Mouse (Mus musculus) kidney, adult 18-20 months (tissue): ENCODE measurements around the gene Trim41.
"Not testable (repeated sequence)": the region's sequence is repeated elsewhere in the genome, so short reads cannot be mapped to it uniquely, and the experiment has no call there.

Experiments
- DNase-seq: peaks from one replicate; pipeline ENCODE4 v3.0.0; 2021

The Trim41 gene

GRCm38 (mm10) chr11:48816800-48817665, at the start of gene Trim41:
Gene Trim41, minus strand, starts transcription at chr11:48817353.
- peak; percentile 99 for DNase-seq

DNA sequence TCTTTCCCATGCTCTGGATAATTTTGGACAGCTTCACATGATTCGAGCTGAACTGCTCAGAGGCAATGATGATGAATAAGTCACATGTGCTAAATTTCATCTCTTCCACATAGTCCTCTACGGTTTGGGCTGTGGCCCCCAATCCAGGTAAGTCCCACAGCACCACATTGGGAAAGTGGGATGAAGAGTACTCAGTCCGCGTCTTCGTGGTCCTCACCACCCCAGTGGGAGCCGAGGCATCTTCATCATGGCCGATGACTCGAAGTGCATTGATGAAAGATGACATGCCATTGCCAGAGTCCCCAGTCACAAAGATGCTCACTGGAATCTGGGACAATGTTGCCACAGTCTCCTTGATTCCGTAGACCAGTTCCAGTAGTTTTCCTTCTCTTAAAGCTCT, 49.3 kb upstream of the Trim41 start:
- DNase-seq = no peak

GRCm38 (mm10) chr11:48863808-48864207, 46.7 kb upstream of the Trim41 start:
- DNase-seq = no peak

DNA sequence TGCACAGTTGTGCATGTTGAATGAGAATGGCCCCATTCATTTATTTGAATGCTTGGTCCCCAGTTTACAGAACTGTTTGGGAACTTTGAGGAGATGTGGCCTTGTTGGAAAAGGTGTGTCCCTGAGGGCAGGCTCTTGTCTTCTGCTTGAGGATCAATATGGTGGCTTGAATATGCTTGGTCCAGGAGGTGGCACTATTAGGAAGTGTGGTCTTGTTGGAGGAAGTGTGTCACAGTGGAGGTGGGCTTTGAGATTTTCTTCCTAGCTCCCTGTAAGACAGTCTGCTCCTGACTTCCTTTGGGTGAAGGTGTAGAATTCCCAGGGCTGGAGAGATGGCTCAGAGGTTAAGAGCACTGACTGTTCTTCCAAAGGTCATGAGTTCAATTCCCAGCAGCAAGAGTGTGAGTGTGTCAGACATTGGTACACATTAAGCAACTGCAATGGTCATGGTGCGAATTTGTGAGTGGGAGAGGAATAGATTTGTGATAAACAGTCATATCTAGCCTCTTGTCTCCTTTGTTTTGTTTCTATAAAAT, 45.7 kb upstream of the Trim41 start:
- DNase-seq = no peak

DNA sequence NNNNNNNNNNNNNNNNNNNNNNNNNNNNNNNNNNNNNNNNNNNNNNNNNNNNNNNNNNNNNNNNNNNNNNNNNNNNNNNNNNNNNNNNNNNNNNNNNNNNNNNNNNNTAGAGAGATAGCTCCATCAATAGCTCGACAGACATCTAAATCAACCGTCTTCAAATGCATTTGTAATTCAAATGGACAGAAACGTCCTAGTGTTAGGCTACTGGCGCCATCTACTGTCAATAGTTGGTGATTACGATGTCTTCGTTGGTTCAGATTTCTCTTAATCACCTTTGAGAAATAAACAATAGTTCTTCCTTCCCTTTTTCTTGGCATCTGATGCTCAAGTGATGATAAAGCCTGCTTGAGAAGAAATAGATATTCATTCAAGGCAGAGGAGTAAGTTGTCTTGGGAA, 41.9 kb upstream of the Trim41 start:
- peak; percentile 39 for DNase-seq

- DNase-seq = peak; percentile 94
These were observed 36.5 kb upstream of the Trim41 start for GRCm38 (mm10) chr11:48853474-48854180.

- DNase-seq = no peak
These were observed 35.7 kb upstream of the Trim41 start for GRCm38 (mm10) chr11:48852624-48853473.

GRCm38 (mm10) chr11:48852190-48852589, 35.0 kb upstream of the Trim41 start:
- DNase-seq = no peak

DNA sequence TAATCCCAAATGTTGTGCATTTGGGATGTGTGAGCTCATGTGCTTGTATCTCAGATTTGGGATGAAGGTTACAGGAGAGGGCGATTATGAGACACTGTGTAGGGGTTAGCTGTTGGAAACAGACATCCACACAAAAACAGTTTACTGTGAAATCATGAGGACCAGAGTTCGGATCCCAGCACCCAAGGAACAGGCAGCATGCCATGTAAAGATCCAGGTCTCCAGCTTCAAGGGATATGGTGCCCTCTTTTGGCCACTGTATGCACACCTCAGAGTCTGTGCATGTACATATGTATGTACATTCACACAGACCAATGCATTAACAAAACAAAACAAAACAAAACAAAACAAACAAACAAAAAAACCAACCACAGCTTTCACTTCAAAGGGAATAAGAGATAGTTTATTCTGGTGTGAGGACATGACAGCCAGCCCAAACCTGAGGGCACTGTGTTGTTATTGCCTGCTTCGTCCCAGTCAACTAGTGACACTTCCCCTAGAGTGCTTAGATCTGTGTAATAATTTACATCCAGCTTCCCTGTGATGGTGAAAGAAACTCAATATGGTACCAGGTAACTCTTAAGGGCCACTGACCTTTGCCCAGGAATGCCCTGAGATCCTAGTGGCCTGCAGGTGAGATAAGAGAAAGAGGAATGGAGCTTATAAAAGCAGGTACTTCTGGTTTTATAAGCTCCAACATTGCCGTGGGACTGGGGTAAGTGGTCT, 34.3 kb upstream of the Trim41 start:
- DNase-seq = no peak

GRCm38 (mm10) chr11:48850240-48850639, 33.1 kb upstream of the Trim41 start:
- no peak for DNase-seq

- no peak for DNase-seq
These were observed 29.7 kb upstream of the Trim41 start for GRCm38 (mm10) chr11:48846881-48847280.

DNA sequence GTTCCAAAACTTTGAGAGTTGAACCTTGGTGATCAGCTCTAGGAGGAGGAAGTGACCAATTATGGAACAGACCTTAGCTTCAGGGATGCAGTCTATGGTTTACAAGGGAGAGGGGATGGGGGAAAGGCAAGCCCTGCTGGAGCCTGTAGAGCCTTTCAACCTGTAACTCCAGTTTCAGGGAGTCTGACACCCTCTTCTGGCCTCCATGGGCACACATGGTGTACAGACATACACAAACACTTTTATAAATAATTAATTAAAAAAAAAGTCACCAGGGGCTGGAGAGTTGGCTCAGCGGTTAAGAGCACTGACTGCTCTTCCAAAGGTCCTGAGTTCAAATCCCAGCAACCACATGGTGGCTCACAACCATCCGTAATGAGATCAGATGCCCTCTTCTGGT, 29.2 kb upstream of the Trim41 start:
- DNase-seq = not testable (repeated sequence)

GRCm38 (mm10) chr11:48845244-48845815, 28.2 kb upstream of the Trim41 start:
- DNase-seq = peak; percentile 21

DNA sequence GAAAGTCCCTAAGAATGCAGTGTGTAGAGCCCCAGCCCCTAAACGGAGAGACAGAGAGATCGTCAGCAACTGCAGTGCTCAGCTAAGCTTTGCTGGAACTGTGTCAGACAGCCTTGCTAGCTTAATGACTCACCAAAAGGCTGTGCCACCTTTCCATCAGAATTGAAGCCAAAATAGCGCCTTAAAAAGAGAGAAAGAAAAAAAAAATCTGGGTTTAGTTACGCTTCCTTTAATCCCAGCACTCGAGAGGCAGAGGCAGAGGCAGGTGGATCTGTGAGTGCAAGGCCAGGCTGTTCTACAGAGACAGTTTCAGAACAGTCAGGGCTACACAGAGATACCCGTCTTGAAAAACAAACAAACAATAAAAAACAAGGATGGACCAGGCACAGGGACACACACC, 27.2 kb upstream of the Trim41 start:
- peak; percentile 46 for DNase-seq

GRCm38 (mm10) chr11:48843202-48843601, 26.0 kb upstream of the Trim41 start:
- DNase-seq = peak; percentile 64

- no peak for DNase-seq
These were observed 25.2 kb upstream of the Trim41 start for GRCm38 (mm10) chr11:48842378-48842792.

GRCm38 (mm10) chr11:48841213-48841612, 24.1 kb upstream of the Trim41 start:
- DNase-seq = no peak

- no peak for DNase-seq
These were observed 23.7 kb upstream of the Trim41 start for GRCm38 (mm10) chr11:48840805-48841204.

DNA sequence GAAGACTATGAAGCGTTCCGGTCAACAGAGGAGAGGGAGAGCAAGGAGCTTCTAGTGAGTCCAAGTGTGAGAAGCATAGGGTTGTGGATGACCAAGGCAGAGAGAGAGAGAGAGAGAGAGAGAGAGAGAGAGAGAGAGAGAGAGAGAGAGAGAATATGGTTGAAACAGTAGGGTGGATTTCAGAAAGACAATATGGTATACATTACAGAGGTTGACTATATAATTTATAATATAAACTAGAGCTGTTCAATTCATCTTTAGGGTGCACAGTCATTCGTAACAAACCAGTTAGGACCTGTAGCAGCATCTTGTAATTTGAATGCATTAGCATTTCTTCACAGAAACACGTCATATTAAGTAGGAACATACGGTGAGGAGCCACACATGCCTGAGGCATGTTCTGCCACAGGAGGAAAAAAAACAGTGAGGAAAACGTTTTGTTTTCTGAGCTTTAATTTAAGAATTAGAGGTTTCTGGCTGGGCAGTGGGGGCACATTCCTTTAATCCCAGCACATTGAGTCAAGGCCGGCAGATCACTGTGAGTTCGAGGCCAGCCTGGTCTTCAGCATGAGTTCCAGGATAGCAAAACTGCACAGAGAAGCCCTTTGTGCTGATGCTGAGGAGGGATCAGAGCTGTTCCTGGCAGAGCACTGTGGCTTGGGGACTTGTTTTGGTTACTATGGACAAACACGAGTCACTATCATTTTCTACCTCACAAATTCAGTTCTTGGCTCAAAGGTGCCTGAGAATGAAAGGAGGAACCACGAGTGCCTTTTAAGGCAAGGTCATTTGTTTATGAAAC, 21.9 kb upstream of the Trim41 start:
- DNase-seq = no peak

DNA sequence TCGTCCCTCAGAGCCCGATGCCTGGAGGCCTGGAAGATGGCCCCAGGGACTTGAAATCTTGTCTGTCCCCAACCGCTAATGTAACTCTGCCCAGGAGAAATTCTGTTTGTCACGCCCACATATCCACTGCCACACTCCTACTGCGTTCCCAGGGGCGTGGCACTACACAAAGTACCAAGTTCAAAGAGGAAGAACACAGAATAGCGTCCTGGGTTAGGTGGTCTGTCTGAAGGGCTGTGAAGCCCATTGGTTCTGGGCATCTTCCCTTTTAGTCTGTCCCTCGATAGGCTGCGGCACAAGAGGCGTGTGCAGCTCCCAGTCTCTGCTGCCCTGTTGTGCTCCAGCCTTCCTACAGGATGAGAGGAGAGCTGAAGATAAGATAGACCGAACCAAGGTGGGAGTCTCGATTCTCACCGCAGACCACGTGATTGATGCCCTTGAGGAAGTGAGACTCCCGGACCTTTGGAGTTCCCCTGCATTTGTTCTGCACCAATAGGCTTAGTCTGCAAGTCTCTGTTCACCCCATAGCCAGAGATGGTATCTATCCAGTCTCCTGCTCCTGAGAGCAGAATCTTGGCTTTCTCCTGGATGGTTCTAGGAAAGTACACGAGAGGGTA, 21.1 kb upstream of the Trim41 start:
- peak; percentile 65 for DNase-seq
